Mouse (Mus musculus) limb, embryonic 14.5 days (tissue): ENCODE data around the gene Lonrf3. TPM values are rescaled to one million over a fixed set of nuclear protein-coding genes. Genes with fewer than 3 reads are reported as not detected.

Source experiments
- ATAC-seq: fragments of 200-750 bp; cut with Nextera tagmentation; 2 replicates; pipeline ENCODE4 v1.8.0; 2017; ENCODE audit warnings: low read depth, moderate number of reproducible peaks, moderate TSS enrichment; ENCODE audit not compliant: low FRiP score
- DNase-seq: peaks from one replicate; pipeline ENCODE4 v3.0.0-alpha.2; 2015; ENCODE audit warnings: low spot score
- H3K27ac ChIP-seq: fragments of 300-500 bp; sonication (generic); replicated peaks from 2 replicates; pipeline ENCODE4 v1.5.1; 2014; ENCODE audit warnings: low read depth, mild to moderate bottlenecking, low read length, moderate library complexity, mixed read lengths
- H3K27me3 ChIP-seq: fragments of 300-500 bp; sonication (generic); 2 replicates; pipeline ENCODE4 v1.6.1; 2014; ENCODE audit warnings: low read length, mixed read lengths; ENCODE audit not compliant: control insufficient read depth, insufficient read depth
- H3K36me3 ChIP-seq: fragments of 300-500 bp; sonication (generic); 2 replicates; pipeline ENCODE4 v1.6.1; 2014; ENCODE audit warnings: mild to moderate bottlenecking, low read length, moderate library complexity, mixed read lengths; ENCODE audit not compliant: control insufficient read depth, insufficient read depth
- H3K4me1 ChIP-seq: fragments of 300-500 bp; sonication (generic); 2 replicates; pipeline ENCODE4 v1.6.1; 2014; ENCODE audit warnings: antibody characterized with exemption, low read length, mixed read lengths; ENCODE audit not compliant: control insufficient read depth, insufficient read depth
- H3K4me2 ChIP-seq: fragments of 300-500 bp; sonication (generic); replicated peaks from 2 replicates; pipeline ENCODE4 v1.6.1; 2014; ENCODE audit warnings: low read depth, mild to moderate bottlenecking, low read length, moderate library complexity; ENCODE audit not compliant: severe bottlenecking
- H3K4me3 ChIP-seq: fragments of 300-500 bp; sonication (generic); replicated peaks from 2 replicates; pipeline ENCODE4 v1.5.1; 2014; ENCODE audit warnings: low read length
- H3K9ac ChIP-seq: fragments of 300-500 bp; sonication (generic); 2 replicates; pipeline ENCODE4 v1.6.1; 2014; ENCODE audit warnings: mild to moderate bottlenecking, low read depth, low read length, moderate library complexity; ENCODE audit not compliant: severe bottlenecking
- H3K9me3 ChIP-seq: fragments of 300-500 bp; sonication (generic); 2 replicates; pipeline ENCODE4 v1.6.1; 2016; ENCODE audit warnings: low read length; ENCODE audit not compliant: control insufficient read depth
- POLR2A ChIP-seq: fragments of 200-500 bp; IDR thresholded peaks from 2 replicates; pipeline ENCODE4 v1.8.0; 2012; ENCODE audit warnings: inconsistent platforms, mild to moderate bottlenecking, moderate library complexity, borderline replicate concordance; ENCODE audit not compliant: insufficient read depth, insufficient read length; ENCODE audit errors: extremely low read depth
- WGBS: fragments of 180-500 bp; shearing (Covaris S2); extraction: QIAGEN DNeasy Blood & Tissue Kit; methylation state at CpG from one replicate; pipeline ENCODE4 v1.1.7; 2014; 5-methylcytosine and 5-hydroxymethylcytosine counted together
- polyA plus RNA-seq, 2 experiments: library from polyadenylated mRNA; depleted of rRNA in 1 of 2; stranded (reverse) in 1 of 2; unstranded in 1 of 2; fragments of >200 nt; fragmentation: Nextera tagmentation in 1 of 2; extraction: Ambion mirVana in 1 of 2; gene quantifications; 2 replicates each; pipeline versions ENCODE4 v1.2.1 to v1.2.3; 2012 to 2014

Lonrf3 gene
- polyA plus RNA-seq, 2 experiments, result 0.59 to 0.78 TPM

DNA sequence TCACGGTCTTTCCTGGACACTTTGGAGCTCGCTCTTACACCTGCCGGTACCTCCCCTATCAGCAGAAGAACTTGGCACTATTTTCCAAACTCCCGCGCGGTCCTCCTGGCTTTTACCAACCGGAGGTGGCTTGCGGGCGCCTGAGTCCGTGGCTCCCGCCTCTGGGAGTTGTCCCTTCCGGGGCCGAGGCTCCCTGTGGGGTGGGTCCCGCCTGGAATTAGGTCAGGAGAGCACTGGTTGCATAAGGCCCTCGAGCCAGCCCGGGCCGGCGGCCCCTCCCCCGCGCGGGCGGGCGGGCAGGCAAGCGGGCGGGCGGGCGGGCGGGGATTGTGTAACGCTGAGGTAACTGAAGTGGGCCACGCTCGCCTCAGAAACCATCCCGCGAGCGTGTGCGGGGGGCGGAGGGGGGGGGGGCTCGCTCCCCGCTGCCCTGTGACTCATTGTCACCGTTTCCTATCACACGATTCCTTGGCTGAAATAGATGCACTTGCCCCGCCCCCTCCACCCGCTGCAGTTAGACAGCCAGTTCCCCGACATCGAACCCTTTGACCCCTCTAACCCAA, 1.8 kb downstream of the Lonrf3 start:
- no peak for DNase-seq

DNA sequence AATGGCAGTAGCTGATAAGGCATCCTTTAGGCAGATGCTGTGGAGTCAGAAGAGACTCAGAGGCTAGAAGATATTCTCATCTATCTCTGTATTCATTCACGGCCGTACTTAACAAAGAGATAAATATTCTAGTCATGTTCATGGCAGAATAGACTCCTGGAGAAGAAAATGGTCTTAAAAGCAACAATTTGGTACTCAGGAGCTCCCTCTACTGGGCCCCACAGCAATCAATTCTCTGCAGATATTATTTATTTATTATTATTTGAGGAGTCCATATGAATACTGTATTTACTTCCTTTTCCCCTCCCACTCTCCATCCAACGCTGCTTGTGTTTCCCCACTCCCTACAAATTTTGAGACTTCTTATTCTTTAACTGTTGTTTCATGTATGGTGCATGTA, 24.3 kb downstream of the Lonrf3 start:
- H3K4me2 ChIP-seq, result no peak overlapping the region
- no peak overlapping the region for H3K9ac ChIP-seq
- H3K27ac ChIP-seq, result no peak overlapping the region
- H3K4me3 ChIP-seq, result no peak overlapping the region
- no peaks in the 10 kb centered on the region for H3K36me3 ChIP-seq
- TF ChIP-seq POLR2A, result no peak
- no peaks in the 10 kb centered on the region for H3K4me1 ChIP-seq
- H3K9me3 ChIP-seq, result no peaks in the 10 kb centered on the region
- no peak for ATAC-seq
- no peaks in the 10 kb centered on the region for H3K27me3 ChIP-seq
- DNase-seq, result no peak
- 75% methylated on average over 3 of the region's 3 CpGs for WGBS

More for the DNA sequence above, 1.8 kb downstream of the Lonrf3 start:
- no peaks in the 10 kb centered on the region for H3K36me3 ChIP-seq
- TF ChIP-seq POLR2A, result no peak
- 25% methylated on average over 20 of the region's 44 CpGs for WGBS
- peak overlapping the region; percentile 42 for H3K4me3 ChIP-seq
- no peaks in the 10 kb centered on the region for H3K4me1 ChIP-seq
- peaks cover 16% of the 10 kb centered on the region; the same call in 1 of the 2 replicates for H3K27me3 ChIP-seq
- H3K9me3 ChIP-seq, result no peaks in the 10 kb centered on the region
- H3K9ac ChIP-seq, result peak overlapping the region; percentile 36; the same call in 1 of the 2 replicates
- no peak overlapping the region for H3K27ac ChIP-seq
- peak overlapping the region; percentile 77 for H3K4me2 ChIP-seq
- ATAC-seq, result no peak; the same call in 1 of the 2 replicates

DNA sequence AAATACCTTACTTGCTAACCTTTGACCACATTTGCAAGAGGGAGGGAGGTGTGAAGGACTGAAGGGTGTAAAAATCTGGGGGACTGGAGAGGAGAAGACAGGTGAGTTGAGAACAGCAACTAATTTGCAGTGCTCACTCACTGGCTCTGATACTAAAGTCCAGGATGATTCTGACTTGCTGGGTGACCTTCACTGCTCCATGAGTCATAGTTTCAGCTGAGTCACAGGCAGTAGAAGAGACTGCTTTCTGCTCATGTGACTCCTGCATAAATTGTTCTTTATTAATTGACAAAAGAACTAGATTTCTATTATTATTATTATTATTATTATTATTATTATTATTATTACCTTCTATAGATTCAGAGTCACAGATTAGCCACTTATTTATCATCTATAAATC, 57.2 kb downstream of the Lonrf3 start:
- H3K4me1 ChIP-seq, result no peaks in the 10 kb centered on the region
- ATAC-seq (no peak), DNase-seq (no peak)
- no peak overlapping the region for H3K9ac ChIP-seq
- no peak overlapping the region for H3K4me3 ChIP-seq
- no peaks in the 10 kb centered on the region for H3K36me3 ChIP-seq
- no peak overlapping the region for H3K27ac ChIP-seq
- no peak for TF ChIP-seq POLR2A
- no peaks in the 10 kb centered on the region for H3K27me3 ChIP-seq
- no peaks in the 10 kb centered on the region for H3K9me3 ChIP-seq
- no peak overlapping the region for H3K4me2 ChIP-seq

DNA sequence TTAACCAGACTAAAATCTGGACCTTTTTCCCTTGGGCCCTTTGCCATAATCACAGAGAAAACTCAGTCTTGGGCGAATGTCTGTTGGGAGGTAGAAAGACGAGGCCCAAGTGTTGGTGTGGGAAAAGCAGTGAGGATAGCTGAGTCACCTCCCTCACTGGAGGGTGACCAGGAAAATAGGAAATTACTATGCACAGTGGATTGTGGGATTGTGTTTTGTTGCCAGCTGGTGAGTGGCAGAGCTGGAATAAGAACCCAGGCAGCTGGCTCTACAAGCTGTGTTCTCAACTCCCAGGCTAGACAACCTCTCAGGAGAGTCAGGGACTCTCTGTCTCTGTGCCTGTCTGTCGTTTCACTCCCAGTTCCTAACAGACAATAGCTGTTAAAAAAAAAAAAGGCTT, 61.8 kb downstream of the Lonrf3 start:
- ATAC-seq (no peak), DNase-seq (no peak)
- no peak overlapping the region for H3K9ac ChIP-seq
- no peak for TF ChIP-seq POLR2A
- H3K27me3 ChIP-seq, result no peaks in the 10 kb centered on the region
- no peak overlapping the region for H3K4me3 ChIP-seq
- no peaks in the 10 kb centered on the region for H3K4me1 ChIP-seq
- H3K36me3 ChIP-seq, result no peaks in the 10 kb centered on the region
- no peaks in the 10 kb centered on the region for H3K9me3 ChIP-seq
- H3K4me2 ChIP-seq, result no peak overlapping the region
- WGBS, result 62% methylated on average over 3 of the region's 3 CpGs
- no peak overlapping the region for H3K27ac ChIP-seq

DNA sequence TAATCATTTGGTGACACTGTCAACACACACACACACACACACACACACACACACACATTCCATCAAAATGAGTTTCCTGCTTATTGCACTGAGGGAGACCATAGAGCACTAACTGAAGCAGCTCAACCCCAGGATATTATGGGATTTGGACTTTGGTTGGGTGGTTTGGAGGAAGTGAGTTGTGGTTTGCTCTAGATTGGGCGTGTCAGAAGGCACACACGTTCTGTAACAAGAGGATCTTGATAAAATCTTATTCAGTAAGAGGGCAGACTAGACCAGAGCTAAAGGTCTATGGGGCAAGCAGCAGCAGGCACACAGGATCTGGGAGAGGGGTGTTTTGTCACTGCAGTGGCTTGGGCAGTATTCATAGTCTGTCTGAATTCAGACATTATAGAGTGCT, 62.4 kb downstream of the Lonrf3 start:
- TF ChIP-seq POLR2A, result no peak
- Histone ChIP-seq H3K27me3 (no peaks in the 10 kb centered on the region), H3K27ac (no peak overlapping the region), H3K4me3 (no peak overlapping the region), H3K9ac (no peak overlapping the region), H3K4me2 (no peak overlapping the region), H3K9me3 (no peaks in the 10 kb centered on the region), H3K4me1 (no peaks in the 10 kb centered on the region), H3K36me3 (no peaks in the 10 kb centered on the region)
- WGBS, result 53% methylated on average over 2 of the region's 2 CpGs
- ATAC-seq (no peak), DNase-seq (no peak)

DNA sequence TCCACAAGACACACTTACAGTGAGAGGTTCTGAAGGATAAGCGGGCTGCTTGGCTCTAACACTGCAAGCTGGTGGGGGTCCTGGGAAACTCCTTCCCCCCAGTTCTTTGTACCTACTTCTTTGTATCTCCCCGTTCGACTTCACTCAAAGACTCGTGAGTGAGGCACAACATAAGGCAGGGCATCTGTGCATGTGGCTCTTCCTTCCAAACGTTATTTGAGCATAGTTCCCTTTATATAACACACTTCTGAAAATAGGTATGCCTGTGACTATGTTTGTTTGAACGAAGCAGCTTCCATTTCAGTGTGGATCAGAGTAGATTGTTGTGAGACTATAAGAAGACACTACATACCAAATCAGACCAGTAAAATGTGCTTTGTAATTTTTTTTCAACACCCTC, 64.5 kb downstream of the Lonrf3 start:
- DNase-seq (no peak), ATAC-seq (no peak)
- Histone ChIP-seq H3K9ac (no peak overlapping the region), H3K4me2 (no peak overlapping the region), H3K27ac (no peak overlapping the region), H3K36me3 (no peaks in the 10 kb centered on the region), H3K4me3 (no peak overlapping the region), H3K9me3 (no peaks in the 10 kb centered on the region), H3K4me1 (no peaks in the 10 kb centered on the region), H3K27me3 (no peaks in the 10 kb centered on the region)
- WGBS, result 78% methylated on average over 6 of the region's 6 CpGs
- no peak for TF ChIP-seq POLR2A
